Mouse (Mus musculus) small intestine, adult 2 months (tissue): Measurements from ENCODE around the gene St3gal5.

Source experiments
- CTCF ChIP-seq: fragments of 200-500 bp; IDR thresholded peaks from 2 replicates; pipeline ENCODE4 v1.5.1; 2012; ENCODE audit warnings: low read depth, mild to moderate bottlenecking, control low read depth, inconsistent platforms, low read length, moderate library complexity, mixed read lengths; ENCODE audit not compliant: insufficient replicate concordance, insufficient read length; ENCODE audit errors: extremely low read depth
- POLR2A ChIP-seq: fragments of 200-500 bp; IDR thresholded peaks from 2 replicates; pipeline ENCODE4 v1.6.1; 2012; ENCODE audit warnings: low read depth, mild to moderate bottlenecking, control low read depth, inconsistent platforms, low read length, moderate library complexity

GRCm38 (mm10) chr6:72096669-72097068, 723 bp upstream of the St3gal5 start:
- TF ChIP-seq CTCF (no peak), POLR2A (no peak)
